Mouse (Mus musculus): ENCODE measurements around the gene Dcst1.
A peak's percentile ranks its signal among the peaks of the same experiment; 100 is the strongest.

The Dcst1 gene

GRCm38 (mm10) chr3:89391663-89392511 is 26.8 kb upstream of the Dcst1 start:
- Histone ChIP-seq H3K9me3 (ENCODE audit: low read length) (no peaks in the 10 kb centered on the region), H3K27me3 (ENCODE audit: insufficient read depth, low read length) (peaks cover 43% of the 10 kb centered on the region), H3K4me1 (replicated peaks; ENCODE audit: low read depth, low read length) (peaks cover 83% of the 10 kb centered on the region), H3K4me3 (replicated peaks; ENCODE audit: low read length) (peak overlapping the region; percentile 78), H3K36me3 (ENCODE audit: insufficient read depth, low read length) (no peaks in the 10 kb centered on the region)
- TF ChIP-seq POU5F1 (IDR thresholded peaks at IDR 0.05; ENCODE audit: borderline replicate concordance, low read length) (no peak), CTCF (conservative IDR thresholded peaks at IDR 0.05; ENCODE audit: low read length) (no peak), NANOG (IDR thresholded peaks at IDR 0.05; ENCODE audit: borderline replicate concordance, low read length) (no peak)

DNA sequence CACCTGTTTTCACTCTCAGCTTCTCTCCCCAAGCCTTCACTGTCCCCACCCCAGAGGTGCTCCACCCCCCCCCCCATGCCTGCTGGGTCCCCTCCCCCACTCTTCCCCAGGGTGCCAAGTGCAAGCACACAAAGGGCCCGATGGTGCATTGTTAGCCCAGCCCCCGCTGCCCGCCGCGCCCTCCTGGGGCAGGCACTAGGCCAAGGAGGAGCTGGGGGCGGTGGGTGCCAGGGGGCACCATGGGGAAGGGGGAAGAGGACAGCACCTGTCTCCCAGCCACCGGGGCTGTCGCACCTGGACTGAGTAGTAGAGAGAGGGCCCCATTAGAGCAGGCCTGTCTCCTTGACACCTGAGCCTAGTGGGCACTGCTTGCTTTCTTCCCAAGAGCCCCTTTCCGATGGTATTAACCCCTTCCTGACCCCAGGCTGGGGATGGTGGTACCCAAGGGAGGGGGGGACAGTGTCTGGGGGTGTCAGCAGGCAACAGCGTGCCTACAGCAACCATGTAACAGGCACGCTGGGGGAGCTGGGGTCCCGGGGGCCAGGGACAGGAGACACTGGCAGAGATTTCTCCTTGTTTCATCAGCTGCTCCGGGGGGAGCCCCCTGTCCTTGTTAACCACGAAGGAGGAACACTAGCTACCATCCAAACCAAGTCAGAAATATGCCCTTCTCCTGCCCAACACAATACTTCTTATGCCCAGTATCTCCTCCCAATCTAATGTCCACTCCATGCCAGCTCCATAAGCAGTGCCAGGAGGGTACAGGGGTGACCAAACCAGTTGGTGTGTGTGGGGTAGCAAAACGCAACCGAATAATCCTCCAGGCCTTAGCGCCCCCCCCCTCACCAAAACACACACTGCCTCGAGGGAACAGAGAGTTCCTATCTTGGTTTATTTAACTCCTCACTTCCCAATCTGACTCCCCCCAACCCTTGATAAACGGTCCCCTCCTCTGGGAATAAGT is 25.9 kb upstream of the Dcst1 start:
- TF ChIP-seq CTCF (conservative IDR thresholded peaks at IDR 0.05; ENCODE audit: low read length) (no peak), POU5F1 (IDR thresholded peaks at IDR 0.05; ENCODE audit: borderline replicate concordance, low read length) (no peak), NANOG (IDR thresholded peaks at IDR 0.05; ENCODE audit: borderline replicate concordance, low read length) (no peak)
- Histone ChIP-seq H3K4me3 (replicated peaks; ENCODE audit: low read length) (peak overlapping the region; percentile 78), H3K9me3 (ENCODE audit: low read length) (no peaks in the 10 kb centered on the region), H3K36me3 (ENCODE audit: insufficient read depth, low read length) (no peaks in the 10 kb centered on the region), H3K4me1 (replicated peaks; ENCODE audit: low read depth, low read length) (peaks cover 84% of the 10 kb centered on the region), H3K27me3 (ENCODE audit: insufficient read depth, low read length) (peaks cover 46% of the 10 kb centered on the region)

DNA sequence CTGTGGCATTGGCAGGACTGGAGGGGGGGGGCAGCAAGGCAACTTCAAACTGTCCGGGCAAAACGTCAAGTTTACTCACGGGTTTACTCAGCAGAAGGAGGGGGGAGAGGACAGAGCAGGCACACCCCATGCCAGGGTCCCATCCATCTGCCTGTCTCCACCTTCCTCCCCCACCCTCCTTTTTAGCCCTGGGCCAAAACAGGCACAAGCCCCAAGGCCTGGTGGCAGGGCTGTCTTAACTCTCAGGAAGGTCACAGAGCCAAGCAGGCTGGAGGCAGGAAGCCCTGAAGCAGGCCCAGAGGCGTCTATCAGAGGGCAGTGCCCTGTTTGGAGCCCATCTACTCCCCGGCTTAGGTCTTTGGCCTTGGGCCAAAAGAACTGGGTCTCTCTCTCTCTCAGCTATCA is 25.1 kb upstream of the Dcst1 start:
- no peaks in the 10 kb centered on the region for H3K9me3 ChIP-seq (ENCODE audit: low read length)
- no peak overlapping the region; the same call in 1 of the 2 replicates for H3K4me3 ChIP-seq (replicated peaks; ENCODE audit: low read length)
- H3K36me3 ChIP-seq (ENCODE audit: insufficient read depth, low read length), result no peaks in the 10 kb centered on the region
- peaks cover 84% of the 10 kb centered on the region for H3K4me1 ChIP-seq (replicated peaks; ENCODE audit: low read depth, low read length)
- peaks cover 46% of the 10 kb centered on the region for H3K27me3 ChIP-seq (ENCODE audit: insufficient read depth, low read length)
- TF ChIP-seq POU5F1 (IDR thresholded peaks at IDR 0.05; ENCODE audit: borderline replicate concordance, low read length) (no peak), NANOG (IDR thresholded peaks at IDR 0.05; ENCODE audit: borderline replicate concordance, low read length) (no peak), CTCF (conservative IDR thresholded peaks at IDR 0.05; ENCODE audit: low read length) (no peak)

- H3K4me1 ChIP-seq (replicated peaks; ENCODE audit: low read depth, low read length), result peaks cover 85% of the 10 kb centered on the region
- no peak overlapping the region for H3K4me3 ChIP-seq (replicated peaks; ENCODE audit: low read length)
- peaks cover 44% of the 10 kb centered on the region for H3K27me3 ChIP-seq (ENCODE audit: insufficient read depth, low read length)
- H3K36me3 ChIP-seq (ENCODE audit: insufficient read depth, low read length), result no peaks in the 10 kb centered on the region
- no peaks in the 10 kb centered on the region for H3K9me3 ChIP-seq (ENCODE audit: low read length)
- TF ChIP-seq POU5F1 (IDR thresholded peaks at IDR 0.05; ENCODE audit: borderline replicate concordance, low read length), result no peak
- TF ChIP-seq CTCF (conservative IDR thresholded peaks at IDR 0.05; ENCODE audit: low read length), result no peak
- TF ChIP-seq NANOG (IDR thresholded peaks at IDR 0.05; ENCODE audit: borderline replicate concordance, low read length), result no peak
Measured at GRCm38 (mm10) chr3:89388901-89389740, 24.1 kb upstream of the Dcst1 start.

GRCm38 (mm10) chr3:89388134-89388881 is 23.3 kb upstream of the Dcst1 start:
- Histone ChIP-seq H3K4me3 (replicated peaks; ENCODE audit: low read length) (peak overlapping the region; percentile 46), H3K27me3 (ENCODE audit: insufficient read depth, low read length) (peaks cover 44% of the 10 kb centered on the region), H3K4me1 (replicated peaks; ENCODE audit: low read depth, low read length) (peaks cover 89% of the 10 kb centered on the region), H3K36me3 (ENCODE audit: insufficient read depth, low read length) (no peaks in the 10 kb centered on the region), H3K9me3 (ENCODE audit: low read length) (no peaks in the 10 kb centered on the region)
- TF ChIP-seq NANOG (IDR thresholded peaks at IDR 0.05; ENCODE audit: borderline replicate concordance, low read length), result no peak
- no peak for TF ChIP-seq CTCF (conservative IDR thresholded peaks at IDR 0.05; ENCODE audit: low read length)
- TF ChIP-seq POU5F1 (IDR thresholded peaks at IDR 0.05; ENCODE audit: borderline replicate concordance, low read length), result no peak

GRCm38 (mm10) chr3:89387632-89388031 is 22.6 kb upstream of the Dcst1 start:
- TF ChIP-seq POU5F1 (IDR thresholded peaks at IDR 0.05; ENCODE audit: borderline replicate concordance, low read length) (no peak), CTCF (conservative IDR thresholded peaks at IDR 0.05; ENCODE audit: low read length) (no peak), NANOG (IDR thresholded peaks at IDR 0.05; ENCODE audit: borderline replicate concordance, low read length) (no peak)
- peaks cover 92% of the 10 kb centered on the region for H3K4me1 ChIP-seq (replicated peaks; ENCODE audit: low read depth, low read length)
- H3K36me3 ChIP-seq (ENCODE audit: insufficient read depth, low read length), result no peaks in the 10 kb centered on the region
- H3K9me3 ChIP-seq (ENCODE audit: low read length), result no peaks in the 10 kb centered on the region
- peak overlapping the region; percentile 46 for H3K4me3 ChIP-seq (replicated peaks; ENCODE audit: low read length)
- peaks cover 40% of the 10 kb centered on the region for H3K27me3 ChIP-seq (ENCODE audit: insufficient read depth, low read length)
